Mouse (Mus musculus): Measurements from ENCODE around the gene Olfr1415. TPM values are rescaled to one million over a fixed set of nuclear protein-coding genes. Genes with fewer than 3 reads are reported as not detected.
"Not testable (repeated sequence)": the region's sequence is repeated elsewhere in the genome, so short reads cannot be mapped to it uniquely, and the experiment has no call there.

Gene Olfr1415
- not detected in 2 replicates for polyA plus RNA-seq (2014; fragmentation: Nextera tagmentation; extraction: Ambion mirVana)

GRCm38 (mm10) chr1:92496001-92496400, at the start of gene Olfr1415:
Gene Olfr1415 (minus strand): TSS chr1:92496101.
- H3K36me3 ChIP-seq (replicated peaks; ENCODE audit: control insufficient read depth, insufficient read depth) = no peaks in the 10 kb centered on the region
- H3K4me1 ChIP-seq (replicated peaks; ENCODE audit: control insufficient read depth, insufficient read depth, low read length) = no peaks in the 10 kb centered on the region
- no peaks in the 10 kb centered on the region for H3K9me3 ChIP-seq (ENCODE audit: control insufficient read depth, low read length)
- ATAC-seq (ENCODE audit: low FRiP score) = no peak
- H3K9ac ChIP-seq = no peak within 1 kb of the TSS
- WGBS = 89% methylated on average over 2 of the region's 2 CpGs
- H3K4me3 ChIP-seq (replicated peaks; ENCODE audit: low read length) = no peak within 1 kb of the TSS
- H3K27ac ChIP-seq = no peak within 1 kb of the TSS
- H3K27me3 ChIP-seq (ENCODE audit: control insufficient read depth, insufficient read depth, low read length) = no peaks in the 10 kb centered on the region
- DNase-seq (ENCODE audit: low spot score) = no peak
- no peak within 1 kb of the TSS for H3K4me2 ChIP-seq (replicated peaks)

DNA sequence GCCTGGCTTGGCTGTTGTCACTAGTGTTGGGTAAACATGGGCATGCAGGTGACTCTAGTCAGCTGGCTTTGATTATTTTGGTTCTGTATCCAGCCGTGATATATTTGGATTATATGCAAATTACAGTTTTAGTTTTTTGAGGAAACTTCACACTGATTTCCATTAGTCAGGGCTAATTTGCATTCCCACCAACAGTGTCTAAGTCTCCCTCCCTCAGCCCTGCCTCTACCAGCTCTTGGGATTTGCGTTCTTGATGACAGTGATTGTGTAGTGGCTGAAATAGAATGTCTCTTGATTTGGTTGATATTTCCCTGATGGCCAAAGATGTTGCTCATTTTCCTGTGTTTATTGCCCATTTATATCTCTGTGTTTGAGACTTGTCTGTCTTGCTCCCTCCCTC, 43.2 kb upstream of the Olfr1415 start:
- DNase-seq (ENCODE audit: low spot score) (no peak), ATAC-seq (ENCODE audit: low FRiP score) (no peak)
- no peak overlapping the region for H3K4me3 ChIP-seq (replicated peaks; ENCODE audit: low read length)
- H3K27me3 ChIP-seq (ENCODE audit: control insufficient read depth, insufficient read depth, low read length) = no peaks in the 10 kb centered on the region
- H3K36me3 ChIP-seq (replicated peaks; ENCODE audit: control insufficient read depth, insufficient read depth) = no peaks in the 10 kb centered on the region
- no peak overlapping the region for H3K9ac ChIP-seq
- 41% methylated on average over 2 of the region's 2 CpGs for WGBS
- no peaks in the 10 kb centered on the region for H3K4me1 ChIP-seq (replicated peaks; ENCODE audit: control insufficient read depth, insufficient read depth, low read length)
- no peak overlapping the region for H3K4me2 ChIP-seq (replicated peaks)
- no peaks in the 10 kb centered on the region for H3K9me3 ChIP-seq (ENCODE audit: control insufficient read depth, low read length)
- no peak overlapping the region for H3K27ac ChIP-seq

- 52% methylated on average over 5 of the region's 5 CpGs for WGBS
- H3K4me1 ChIP-seq (replicated peaks; ENCODE audit: control insufficient read depth, insufficient read depth, low read length) = no peaks in the 10 kb centered on the region
- H3K9ac ChIP-seq = no peak overlapping the region
- H3K9me3 ChIP-seq (ENCODE audit: control insufficient read depth, low read length) = no peaks in the 10 kb centered on the region
- no peaks in the 10 kb centered on the region for H3K36me3 ChIP-seq (replicated peaks; ENCODE audit: control insufficient read depth, insufficient read depth)
- H3K4me2 ChIP-seq (replicated peaks) = no peak overlapping the region
- no peak for ATAC-seq (ENCODE audit: low FRiP score)
- DNase-seq (ENCODE audit: low spot score) = no peak
- no peaks in the 10 kb centered on the region for H3K27me3 ChIP-seq (ENCODE audit: control insufficient read depth, insufficient read depth, low read length)
- no peak overlapping the region for H3K4me3 ChIP-seq (replicated peaks; ENCODE audit: low read length)
- no peak overlapping the region for H3K27ac ChIP-seq
These were observed 41.1 kb upstream of the Olfr1415 start for GRCm38 (mm10) chr1:92536972-92537371.

DNA sequence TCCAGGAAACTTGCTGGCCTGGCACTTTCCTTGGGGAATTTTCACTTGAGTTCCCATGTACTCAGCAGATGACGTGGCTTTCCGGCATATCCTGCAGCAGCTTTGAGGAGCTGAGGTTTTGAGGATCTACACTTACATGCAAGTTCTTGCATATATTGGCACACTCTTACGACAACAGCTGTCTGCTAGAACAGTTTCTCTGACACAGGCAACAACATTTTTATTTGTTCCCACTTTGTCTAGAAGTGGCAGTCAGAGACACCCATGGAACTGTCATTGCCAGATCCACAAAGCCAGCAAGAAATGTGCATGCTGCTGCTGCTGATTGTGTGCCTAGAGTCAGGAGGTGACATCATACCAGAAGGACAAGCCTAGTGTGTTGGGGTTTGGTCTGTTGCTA, 27.9 kb upstream of the Olfr1415 start:
- no peak overlapping the region for H3K9ac ChIP-seq

GRCm38 (mm10) chr1:92521376-92521775, 25.5 kb upstream of the Olfr1415 start:
- H3K4me2 ChIP-seq (replicated peaks) = peak overlapping the region; percentile 32
- no peaks in the 10 kb centered on the region for H3K4me1 ChIP-seq (replicated peaks; ENCODE audit: control insufficient read depth, insufficient read depth, low read length)
- no peak overlapping the region for H3K27ac ChIP-seq
- no peak overlapping the region for H3K9ac ChIP-seq
- WGBS = 16% methylated on average over 10 of the region's 10 CpGs
- no peaks in the 10 kb centered on the region for H3K27me3 ChIP-seq (ENCODE audit: control insufficient read depth, insufficient read depth, low read length)
- ATAC-seq (ENCODE audit: low FRiP score) (peak; percentile 40; the same call in 1 of the 2 replicates), DNase-seq (ENCODE audit: low spot score) (peak; percentile 80)
- no peaks in the 10 kb centered on the region for H3K9me3 ChIP-seq (ENCODE audit: control insufficient read depth, low read length)
- no peak overlapping the region for H3K4me3 ChIP-seq (replicated peaks; ENCODE audit: low read length)
- H3K36me3 ChIP-seq (replicated peaks; ENCODE audit: control insufficient read depth, insufficient read depth) = no peaks in the 10 kb centered on the region

More for the DNA sequence above, 27.9 kb upstream of the Olfr1415 start:
- WGBS = 81% methylated on average over 3 of the region's 3 CpGs
- Histone ChIP-seq H3K4me2 (replicated peaks) (no peak overlapping the region), H3K27me3 (ENCODE audit: control insufficient read depth, insufficient read depth, low read length) (no peaks in the 10 kb centered on the region), H3K4me1 (replicated peaks; ENCODE audit: control insufficient read depth, insufficient read depth, low read length) (no peaks in the 10 kb centered on the region), H3K4me3 (replicated peaks; ENCODE audit: low read length) (no peak overlapping the region), H3K36me3 (replicated peaks; ENCODE audit: control insufficient read depth, insufficient read depth) (no peaks in the 10 kb centered on the region), H3K9me3 (ENCODE audit: control insufficient read depth, low read length) (no peaks in the 10 kb centered on the region), H3K27ac (no peak overlapping the region)
- DNase-seq (ENCODE audit: low spot score) = no peak
- ATAC-seq (ENCODE audit: low FRiP score) = no peak

DNA sequence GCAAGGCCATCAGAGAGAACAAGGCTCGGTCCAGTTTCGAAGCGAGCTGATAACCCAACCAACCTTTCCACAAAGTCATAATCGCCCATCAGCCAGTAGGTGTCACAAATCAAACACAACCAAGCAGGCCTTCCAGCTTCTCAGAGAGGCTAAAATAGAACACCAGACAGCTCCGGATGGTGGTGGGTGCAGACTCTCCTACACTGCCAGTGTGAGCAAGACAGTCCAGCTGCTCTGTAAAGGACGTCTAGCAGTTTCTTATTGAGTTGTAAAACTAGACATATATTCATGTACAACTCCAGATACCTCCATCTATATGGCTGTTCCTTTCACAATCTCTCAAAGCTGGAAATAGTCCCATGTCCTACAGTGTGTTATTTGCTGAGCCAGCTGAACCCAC, 23.1 kb upstream of the Olfr1415 start:
- DNase-seq (ENCODE audit: low spot score) = no peak
- Histone ChIP-seq H3K4me3 (replicated peaks; ENCODE audit: low read length) (no peak overlapping the region), H3K4me2 (replicated peaks) (no peak overlapping the region), H3K9me3 (ENCODE audit: control insufficient read depth, low read length) (no peaks in the 10 kb centered on the region), H3K36me3 (replicated peaks; ENCODE audit: control insufficient read depth, insufficient read depth) (no peaks in the 10 kb centered on the region), H3K27ac (no peak overlapping the region), H3K27me3 (ENCODE audit: control insufficient read depth, insufficient read depth, low read length) (no peaks in the 10 kb centered on the region), H3K4me1 (replicated peaks; ENCODE audit: control insufficient read depth, insufficient read depth, low read length) (no peaks in the 10 kb centered on the region), H3K9ac (no peak overlapping the region)
- 91% methylated on average over 6 of the region's 6 CpGs for WGBS
- ATAC-seq (ENCODE audit: low FRiP score) = no peak

DNA sequence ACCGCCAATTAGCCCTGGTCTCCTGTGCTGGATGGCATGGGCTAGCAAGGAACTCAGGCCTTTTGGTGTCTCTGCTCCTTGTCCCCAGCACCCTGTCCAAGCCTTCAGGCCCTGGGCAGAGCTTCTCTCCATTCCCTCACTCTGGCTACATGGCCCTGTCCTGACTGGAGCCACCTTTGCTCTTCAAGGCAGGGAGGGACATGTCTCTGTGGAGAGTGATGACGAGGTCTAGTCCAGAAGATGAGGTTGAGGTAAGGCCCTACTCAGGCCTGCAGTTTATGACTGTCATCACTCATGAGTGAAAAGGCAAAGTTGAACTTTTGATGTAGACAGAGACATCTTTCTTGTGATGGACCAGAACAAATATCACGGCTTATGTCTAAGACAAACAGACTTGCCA, 22.7 kb upstream of the Olfr1415 start, which contains the start of gene Olfr1414:
Gene Olfr1414, minus strand, starts transcription at position 101 of the 400 bp plus-strand sequence.
- DNase-seq (ENCODE audit: low spot score) = no peak
- Histone ChIP-seq H3K27ac (no peak within 1 kb of the TSS), H3K9ac (no peak within 1 kb of the TSS), H3K4me3 (replicated peaks; ENCODE audit: low read length) (no peak within 1 kb of the TSS), H3K27me3 (ENCODE audit: control insufficient read depth, insufficient read depth, low read length) (no peaks in the 10 kb centered on the region), H3K4me2 (replicated peaks) (no peak within 1 kb of the TSS), H3K4me1 (replicated peaks; ENCODE audit: control insufficient read depth, insufficient read depth, low read length) (no peaks in the 10 kb centered on the region), H3K36me3 (replicated peaks; ENCODE audit: control insufficient read depth, insufficient read depth) (no peaks in the 10 kb centered on the region), H3K9me3 (ENCODE audit: control insufficient read depth, low read length) (no peaks in the 10 kb centered on the region)
- ATAC-seq (ENCODE audit: low FRiP score) = no peak
- 85% methylated on average over 3 of the region's 3 CpGs for WGBS

- DNase-seq (ENCODE audit: low spot score) = no peak
- Histone ChIP-seq H3K27ac (no peak overlapping the region), H3K9ac (no peak overlapping the region), H3K36me3 (replicated peaks; ENCODE audit: control insufficient read depth, insufficient read depth) (no peaks in the 10 kb centered on the region), H3K4me2 (replicated peaks) (no peak overlapping the region), H3K27me3 (ENCODE audit: control insufficient read depth, insufficient read depth, low read length) (no peaks in the 10 kb centered on the region), H3K9me3 (ENCODE audit: control insufficient read depth, low read length) (no peaks in the 10 kb centered on the region), H3K4me3 (replicated peaks; ENCODE audit: low read length) (no peak overlapping the region), H3K4me1 (replicated peaks; ENCODE audit: control insufficient read depth, insufficient read depth, low read length) (no peaks in the 10 kb centered on the region)
- WGBS = 85% methylated on average over 11 of the region's 11 CpGs
- ATAC-seq (ENCODE audit: low FRiP score) = no peak
These were observed 19.5 kb upstream of the Olfr1415 start for GRCm38 (mm10) chr1:92515390-92515789.

DNA sequence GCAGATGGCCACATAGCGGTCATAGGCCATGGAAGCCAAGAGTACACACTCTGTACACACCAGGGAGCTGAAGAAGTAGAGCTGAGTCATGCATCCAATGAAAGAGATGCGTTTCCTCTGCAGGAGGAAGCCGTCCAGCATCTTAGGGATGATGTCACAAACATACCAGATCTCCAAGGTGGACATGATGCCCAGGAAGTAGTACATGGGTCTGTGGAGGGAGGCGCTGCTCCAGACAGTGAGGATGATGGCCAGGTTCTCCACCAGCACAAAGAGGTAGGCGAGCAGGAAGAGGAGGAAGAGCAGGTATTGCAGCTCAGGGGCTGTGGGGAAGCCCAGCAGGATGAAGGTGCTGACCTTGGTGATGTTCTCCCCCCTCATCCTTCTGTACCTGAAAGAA, 15.7 kb upstream of the Olfr1415 start:
- H3K4me1 ChIP-seq (replicated peaks; ENCODE audit: control insufficient read depth, insufficient read depth, low read length); H3K4me3 ChIP-seq (replicated peaks; ENCODE audit: low read length); H3K27ac ChIP-seq; H3K4me2 ChIP-seq (replicated peaks); H3K9me3 ChIP-seq (ENCODE audit: control insufficient read depth, low read length); DNase-seq (ENCODE audit: low spot score); H3K36me3 ChIP-seq (replicated peaks; ENCODE audit: control insufficient read depth, insufficient read depth); H3K9ac ChIP-seq; H3K27me3 ChIP-seq (ENCODE audit: control insufficient read depth, insufficient read depth, low read length); ATAC-seq (ENCODE audit: low FRiP score): not testable (repeated sequence)
- WGBS = 89% methylated on average over 4 of the region's 5 CpGs

- H3K9ac ChIP-seq = no peak within 1 kb of the TSS
- H3K4me2 ChIP-seq (replicated peaks) = no peak within 1 kb of the TSS
- no peak within 1 kb of the TSS for H3K4me3 ChIP-seq (replicated peaks; ENCODE audit: low read length)
- H3K9me3 ChIP-seq (ENCODE audit: control insufficient read depth, low read length) = no peaks in the 10 kb centered on the region
- H3K27me3 ChIP-seq (ENCODE audit: control insufficient read depth, insufficient read depth, low read length) = no peaks in the 10 kb centered on the region
- H3K4me1 ChIP-seq (replicated peaks; ENCODE audit: control insufficient read depth, insufficient read depth, low read length) = no peaks in the 10 kb centered on the region
- H3K36me3 ChIP-seq (replicated peaks; ENCODE audit: control insufficient read depth, insufficient read depth) = no peaks in the 10 kb centered on the region
- H3K27ac ChIP-seq = no peak within 1 kb of the TSS
- ATAC-seq (ENCODE audit: low FRiP score) = no peak
- DNase-seq (ENCODE audit: low spot score) = no peak
These were observed 10.9 kb downstream of the Olfr1415 start, which contains the start of gene Olfr1416 for GRCm38 (mm10) chr1:92485013-92485412. Gene Olfr1416 (minus strand): TSS chr1:92485113.
